Mouse (Mus musculus) layer of hippocampus, adult 6 months (tissue): ENCODE measurements around the gene Mrpl40. TPM values are rescaled to one million over a fixed set of nuclear protein-coding genes. Genes with fewer than 3 reads are reported as not detected.

Source experiments
- long read RNA-seq, 2 experiments: library from polyadenylated mRNA; unstranded; transcript quantifications; one replicate each; pipeline ENCODE4 v2.0.0; 2019 to 2020
- polyA plus RNA-seq: library from polyadenylated mRNA; unstranded; fragments of <200 nt; fragmentation: Nextera tagmentation; gene quantifications from 2 replicates; pipeline ENCODE4 v1.2.3, GENCODE M21; 2021

Gene Mrpl40
- polyA plus RNA-seq: 87.0 and 88.9 TPM in 2 replicates
- long read RNA-seq, experiment 1, transcript Mrpl40-202 (4 exons, 778 nt): minor isoform, 7 of 84 reads
- long read RNA-seq, experiment 1, transcript Mrpl40-201 (4 exons, 1,280 nt): major isoform, 70 of 84 reads
- long read RNA-seq, experiment 1, partial matches to known transcripts: 1 of 84 reads
- long read RNA-seq, experiment 1, other reads (novel, unspliced or antisense): 4 of 84 reads
- long read RNA-seq, experiment 2, transcript Mrpl40-201 (4 exons, 1,280 nt): major isoform, 33 of 41 reads
- long read RNA-seq, experiment 2, partial matches to known transcripts: 2 of 41 reads
- long read RNA-seq, experiment 2, other reads (novel, unspliced or antisense): 4 of 41 reads

DNA sequence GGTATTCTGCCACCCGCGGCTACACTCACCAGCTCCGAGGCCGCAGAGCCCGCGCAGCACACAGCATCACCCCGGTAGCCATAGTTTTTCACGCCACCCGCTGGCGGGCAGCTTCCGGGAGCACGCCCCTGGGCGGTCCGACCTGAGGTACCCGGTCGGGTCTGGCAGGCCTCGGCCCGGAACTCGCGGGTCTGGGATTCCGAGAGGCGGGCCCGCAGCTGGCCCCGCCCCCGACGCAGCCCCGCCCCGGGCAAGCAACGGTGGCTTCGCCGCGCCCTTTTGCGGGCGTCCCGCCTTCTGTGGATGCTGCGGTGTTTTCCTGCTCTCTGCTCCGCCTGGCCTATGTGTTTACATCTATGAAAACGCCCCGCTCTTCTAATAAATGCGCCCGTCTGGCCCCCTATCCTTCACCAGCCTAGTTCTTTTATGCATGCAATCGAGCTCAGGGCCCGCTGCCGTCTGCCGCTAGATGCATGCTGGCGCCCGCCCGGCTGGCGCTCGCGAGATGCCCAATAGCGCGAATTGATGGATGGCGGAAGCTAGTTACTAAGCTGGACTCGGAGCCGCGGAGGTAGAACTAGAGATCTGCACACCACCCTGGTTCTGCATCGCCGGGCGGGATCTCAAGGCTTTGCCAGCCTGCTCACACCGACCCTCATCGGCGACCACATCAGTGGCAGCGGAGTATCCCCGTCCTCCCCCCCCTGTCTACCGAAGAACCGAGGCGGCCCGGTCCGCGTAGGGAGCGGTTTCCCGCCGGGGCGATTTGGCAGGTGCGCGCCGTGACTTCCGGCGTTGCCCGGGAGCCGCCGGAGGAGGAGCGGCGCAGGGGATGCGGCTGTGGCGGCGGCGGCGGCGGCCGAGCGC lies at the start of gene Mrpl40, which contains the start of gene Hira:
Gene Mrpl40 (minus strand): TSS at position 421 of the 867 bp plus-strand sequence.
Gene Hira (plus strand): TSS at position 596 of the 867 bp plus-strand sequence.

GRCm38 (mm10) chr16:18836468-18837208 lies 40.0 kb downstream of the Mrpl40 start, which contains the start of the genes 2510002D24Rik and Gm28539:
Gene 2510002D24Rik, plus strand, starts transcription at chr16:18836578.
Gene Gm28539, plus strand, starts transcription at chr16:18836584.

Other genes with a start within 250 kb of the Mrpl40 start
- gene Sept5, start 246.9 kb downstream of the Mrpl40 start, polyA plus RNA-seq: 64.3 and 86.6 TPM in 2 replicates
- 121 and 165 TPM in 2 replicates for gene Cldn5, start 100.0 kb downstream of the Mrpl40 start, polyA plus RNA-seq
- gene Ufd1, start 65.1 kb downstream of the Mrpl40 start, polyA plus RNA-seq: 78.7 and 83.0 TPM in 2 replicates
- gene Cdc45, start 64.9 kb downstream of the Mrpl40 start, polyA plus RNA-seq: 1.9 TPM in 2 replicates
- gene 2510002D24Rik, start 40.3 kb downstream of the Mrpl40 start, polyA plus RNA-seq: 41.7 and 42.0 TPM in 2 replicates
- 0.19 TPM in 1 of 2 replicates, not detected in the other for gene Gm28539, start 40.3 kb downstream of the Mrpl40 start, polyA plus RNA-seq
- 8.3 and 12.5 TPM in 2 replicates for gene Hira, start 175 bp upstream of the Mrpl40 start, polyA plus RNA-seq